Mouse (Mus musculus): ENCODE measurements around the gene Amn.

Gene Amn

GRCm38 (mm10) chr12:111267673-111268325, 3.1 kb upstream of the Amn start:
- DNase-seq (ENCODE audit: low spot score in 2 of 2): no peak

GRCm38 (mm10) chr12:111271406-111271805, 511 bp downstream of the Amn start:
- no peak for DNase-seq (ENCODE audit: low spot score in 2 of 2)

- DNase-seq (ENCODE audit: low spot score in 2 of 2): no peak
Measured at GRCm38 (mm10) chr12:111271966-111272365, 1.1 kb downstream of the Amn start.

- peak; percentile 25 to 72 for DNase-seq (ENCODE audit: low spot score in 2 of 2)
Measured at GRCm38 (mm10) chr12:111272420-111272819, 1.5 kb downstream of the Amn start.

GRCm38 (mm10) chr12:111274006-111274405, 3.1 kb downstream of the Amn start:
- DNase-seq (ENCODE audit: low spot score in 2 of 2): no peak

- no peak for DNase-seq (ENCODE audit: low spot score in 2 of 2)
Measured at GRCm38 (mm10) chr12:111274447-111275149, 3.7 kb downstream of the Amn start.

GRCm38 (mm10) chr12:111275150-111275841, 4.4 kb downstream of the Amn start:
- peak in 1 of 2 experiments; percentile 19 for DNase-seq (ENCODE audit: low spot score in 2 of 2)

- no peak for DNase-seq (ENCODE audit: low spot score in 2 of 2)
Measured at GRCm38 (mm10) chr12:111276371-111276770, 5.5 kb downstream of the Amn start.

- DNase-seq (ENCODE audit: low spot score in 2 of 2): no peak
Measured at GRCm38 (mm10) chr12:111283573-111283972, 12.7 kb downstream of the Amn start.

- no peak for DNase-seq (ENCODE audit: low spot score in 2 of 2)
Measured at GRCm38 (mm10) chr12:111284532-111284931, 13.6 kb downstream of the Amn start.

- DNase-seq (ENCODE audit: low spot score in 2 of 2): no peak
Measured at GRCm38 (mm10) chr12:111293025-111293424, 22.1 kb downstream of the Amn start.

- no peak for DNase-seq (ENCODE audit: low spot score in 2 of 2)
Measured at GRCm38 (mm10) chr12:111301322-111302017, 30.6 kb downstream of the Amn start.

- DNase-seq (ENCODE audit: low spot score in 2 of 2): no peak
Measured at GRCm38 (mm10) chr12:111302018-111302345, 31.1 kb downstream of the Amn start.

GRCm38 (mm10) chr12:111303702-111304337, 32.9 kb downstream of the Amn start:
- DNase-seq (ENCODE audit: low spot score in 2 of 2): no peak

- DNase-seq (ENCODE audit: low spot score in 2 of 2): no peak
Measured at GRCm38 (mm10) chr12:111306821-111307220, 35.9 kb downstream of the Amn start.

- no peak for DNase-seq (ENCODE audit: low spot score in 2 of 2)
Measured at GRCm38 (mm10) chr12:111309256-111309655, 38.4 kb downstream of the Amn start.

- no peak for DNase-seq (ENCODE audit: low spot score in 2 of 2)
Measured at GRCm38 (mm10) chr12:111309931-111310330, 39.0 kb downstream of the Amn start.

- no peak for DNase-seq (ENCODE audit: low spot score in 2 of 2)
Measured at GRCm38 (mm10) chr12:111311775-111312174, 40.9 kb downstream of the Amn start.

GRCm38 (mm10) chr12:111314273-111314672, 43.4 kb downstream of the Amn start:
- DNase-seq (ENCODE audit: low spot score in 2 of 2): no peak

GRCm38 (mm10) chr12:111317694-111318093, 46.8 kb downstream of the Amn start:
- DNase-seq (ENCODE audit: low spot score in 2 of 2): no peak

- DNase-seq (ENCODE audit: low spot score in 2 of 2): no peak
Measured at GRCm38 (mm10) chr12:111320549-111320948, 49.7 kb downstream of the Amn start.

GRCm38 (mm10) chr12:111321832-111322231, 50.9 kb downstream of the Amn start:
- DNase-seq (ENCODE audit: low spot score in 2 of 2): no peak

All from thymus, postnatal 10 days (tissue).